Mouse (Mus musculus) hindbrain, embryonic 11.5 days (tissue): Measurements from ENCODE around the gene Tssk1. TPM values are rescaled to one million over a fixed set of nuclear protein-coding genes. Genes with fewer than 3 reads are reported as not detected.

Source experiments
- ATAC-seq: fragments of 200-750 bp; cut with Nextera tagmentation; 2 replicates; pipeline ENCODE4 v1.8.0; 2017; ENCODE audit warnings: mild to moderate bottlenecking, moderate TSS enrichment, moderate library complexity; ENCODE audit not compliant: low FRiP score
- DNase-seq: peaks from one replicate; pipeline ENCODE4 v3.0.0-alpha.2; 2015; ENCODE audit warnings: low spot score
- H3K27ac ChIP-seq: fragments of 300-500 bp; sonication (generic); 2 replicates; pipeline ENCODE4 v1.5.1; 2014; ENCODE audit warnings: mild to moderate bottlenecking, low read depth, low read length
- H3K27me3 ChIP-seq: fragments of 300-500 bp; sonication (generic); 2 replicates; pipeline ENCODE4 v1.6.1; 2014; ENCODE audit warnings: mild to moderate bottlenecking, low read length, moderate library complexity, mixed read lengths; ENCODE audit not compliant: control insufficient read depth, insufficient read depth
- H3K36me3 ChIP-seq: fragments of 300-500 bp; sonication (generic); 2 replicates; pipeline ENCODE4 v1.6.1; 2014; ENCODE audit warnings: mild to moderate bottlenecking, low read length, moderate library complexity, mixed read lengths; ENCODE audit not compliant: control insufficient read depth, insufficient read depth
- H3K4me1 ChIP-seq: fragments of 300-500 bp; sonication (generic); replicated peaks from 2 replicates; pipeline ENCODE4 v1.6.1; 2014; ENCODE audit warnings: low read length, mixed read lengths; ENCODE audit not compliant: control insufficient read depth, insufficient read depth
- H3K4me2 ChIP-seq: fragments of 300-500 bp; sonication (generic); replicated peaks from 2 replicates; pipeline ENCODE4 v1.6.1; 2014; ENCODE audit warnings: mild to moderate bottlenecking, low read depth, low read length
- H3K4me3 ChIP-seq: fragments of 300-500 bp; sonication (generic); 2 replicates; pipeline ENCODE4 v1.5.1; 2014; ENCODE audit warnings: low read depth, low read length
- H3K9ac ChIP-seq: fragments of 300-500 bp; sonication (generic); 2 replicates; pipeline ENCODE4 v1.6.1; 2014; ENCODE audit warnings: low read depth, low read length
- H3K9me3 ChIP-seq: fragments of 300-500 bp; sonication (generic); 2 replicates; pipeline ENCODE4 v1.6.1; 2016; ENCODE audit warnings: low read length; ENCODE audit not compliant: control insufficient read depth
- whole genome bisulfite sequencing: fragments of 180-500 bp; shearing (Covaris S2); extraction: QIAGEN DNeasy Blood & Tissue Kit; methylation state at CpG from one replicate; pipeline ENCODE4 v1.1.7; 2014; 5-methylcytosine and 5-hydroxymethylcytosine counted together
- polyA plus RNA-seq: library from polyadenylated mRNA; unstranded; fragments of >200 nt; fragmentation: Nextera tagmentation; extraction: Ambion mirVana; gene quantifications from 2 replicates; pipeline ENCODE4 v1.2.1, GENCODE M21; 2014

Gene Tssk1
- polyA plus RNA-seq, 1 experiment from 2014 or later: 0.11 TPM

DNA sequence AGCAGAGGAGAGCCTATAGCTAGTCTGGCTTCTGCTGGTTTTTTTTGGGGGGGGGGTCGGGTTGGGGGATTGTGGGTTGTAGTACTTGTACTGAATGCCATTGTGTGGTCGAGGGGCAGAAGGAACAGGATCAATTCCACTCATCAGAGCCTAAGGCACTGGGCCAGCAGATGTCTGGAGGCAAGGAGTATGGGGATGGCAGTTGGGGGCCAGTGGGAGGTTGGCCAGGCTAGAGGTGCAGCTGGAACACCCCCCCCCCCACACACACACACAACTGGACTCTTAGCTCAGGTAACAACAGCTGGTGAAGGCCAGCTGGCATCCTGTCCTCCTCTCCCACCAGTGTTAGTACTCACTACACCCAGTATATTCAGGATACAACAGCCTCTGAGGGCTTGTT is 35.2 kb downstream of the Tssk1 start:
- Histone ChIP-seq H3K9ac (no peak overlapping the region), H3K4me3 (no peak overlapping the region), H3K27ac (peak overlapping the region; percentile 65; the same call in 1 of the 2 replicates), H3K4me2 (no peak overlapping the region), H3K4me1 (peaks cover 5% of the 10 kb centered on the region), H3K27me3 (no peaks in the 10 kb centered on the region), H3K36me3 (no peaks in the 10 kb centered on the region), H3K9me3 (no peaks in the 10 kb centered on the region)
- ATAC-seq (peak; percentile 6; the same call in 1 of the 2 replicates), DNase-seq (no peak)
- WGBS: 6% methylated on average over 2 of the region's 2 CpGs

DNA sequence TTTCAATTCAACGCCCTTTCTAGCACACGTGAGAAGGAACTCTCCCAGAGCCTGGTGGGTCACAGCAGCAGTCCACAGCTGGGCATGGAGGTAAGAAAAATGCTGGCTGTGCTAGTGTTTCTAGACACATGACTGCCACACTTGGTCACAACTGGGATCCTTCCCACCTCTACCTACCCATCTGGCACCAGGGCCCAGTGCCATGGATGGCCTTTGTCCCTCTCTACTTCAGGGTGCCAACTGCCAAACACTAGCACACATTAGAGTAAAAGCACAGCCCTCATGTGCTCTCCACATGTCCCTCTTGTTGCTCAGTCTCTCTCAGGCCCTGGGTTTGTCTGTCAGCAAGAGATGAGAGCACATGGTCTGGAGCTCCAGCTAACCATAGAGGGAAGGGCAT is 35.6 kb downstream of the Tssk1 start:
- WGBS: 63% methylated on average over 2 of the region's 2 CpGs
- no peak for DNase-seq
- ATAC-seq: no peak
- Histone ChIP-seq H3K4me2 (no peak overlapping the region), H3K27ac (no peak overlapping the region), H3K4me3 (no peak overlapping the region), H3K27me3 (no peaks in the 10 kb centered on the region), H3K4me1 (peaks cover 5% of the 10 kb centered on the region), H3K9me3 (no peaks in the 10 kb centered on the region), H3K9ac (no peak overlapping the region), H3K36me3 (no peaks in the 10 kb centered on the region)

- Histone ChIP-seq H3K27ac (no peak overlapping the region), H3K36me3 (no peaks in the 10 kb centered on the region), H3K9me3 (no peaks in the 10 kb centered on the region), H3K27me3 (no peaks in the 10 kb centered on the region), H3K4me3 (no peak overlapping the region), H3K9ac (no peak overlapping the region), H3K4me1 (peaks cover 2% of the 10 kb centered on the region), H3K4me2 (no peak overlapping the region)
- DNase-seq: no peak
- no peak for ATAC-seq
- 79% methylated on average over 5 of the region's 5 CpGs for WGBS
Observed at GRCm38 (mm10) chr16:17931906-17932460, 38.0 kb downstream of the Tssk1 start.

DNA sequence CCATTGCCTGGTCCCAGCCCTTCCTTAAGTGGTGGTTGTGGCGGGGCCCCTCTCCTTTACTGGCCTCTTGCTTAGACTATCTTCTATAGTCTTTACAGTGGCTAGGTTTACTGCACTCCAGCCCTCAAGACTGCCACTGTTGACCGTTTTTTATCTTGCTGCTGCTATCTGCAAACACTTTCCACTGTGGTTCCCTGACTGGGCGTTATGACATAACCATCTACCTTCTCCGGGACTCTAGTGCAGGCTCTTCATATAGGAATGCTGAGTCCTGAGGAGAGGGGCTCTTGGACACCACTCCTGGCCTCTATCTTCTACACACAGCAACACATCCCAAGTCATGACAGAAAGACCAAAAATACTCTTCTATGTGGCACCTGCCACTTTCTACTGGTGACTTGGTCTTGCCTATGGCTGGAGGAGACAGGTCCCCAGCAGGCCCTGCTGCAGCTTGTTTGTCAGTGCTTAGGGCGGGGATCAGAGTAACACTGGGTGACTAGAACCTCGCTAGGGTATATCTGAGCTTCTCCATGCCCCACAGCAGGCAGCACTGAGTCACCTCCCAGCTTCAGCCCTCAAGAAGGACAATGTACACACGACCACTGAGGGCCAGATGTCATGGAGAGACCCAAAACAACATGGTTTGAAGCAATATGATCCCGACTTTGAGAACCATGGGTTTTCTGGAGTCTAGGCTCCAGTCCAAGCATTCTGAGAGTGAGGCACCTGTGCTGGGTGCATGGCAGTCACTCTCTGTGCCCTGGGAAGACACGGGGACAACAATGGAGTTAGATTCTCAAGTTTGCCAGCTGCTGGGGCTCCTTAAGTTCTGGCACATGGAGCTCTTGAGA is 39.8 kb downstream of the Tssk1 start:
- Histone ChIP-seq H3K4me2 (no peak overlapping the region), H3K27ac (no peak overlapping the region), H3K9ac (no peak overlapping the region), H3K9me3 (no peaks in the 10 kb centered on the region), H3K4me3 (no peak overlapping the region), H3K27me3 (no peaks in the 10 kb centered on the region), H3K36me3 (no peaks in the 10 kb centered on the region), H3K4me1 (no peaks in the 10 kb centered on the region)
- 70% methylated on average over 9 of the region's 9 CpGs for WGBS
- ATAC-seq (no peak), DNase-seq (no peak)

DNA sequence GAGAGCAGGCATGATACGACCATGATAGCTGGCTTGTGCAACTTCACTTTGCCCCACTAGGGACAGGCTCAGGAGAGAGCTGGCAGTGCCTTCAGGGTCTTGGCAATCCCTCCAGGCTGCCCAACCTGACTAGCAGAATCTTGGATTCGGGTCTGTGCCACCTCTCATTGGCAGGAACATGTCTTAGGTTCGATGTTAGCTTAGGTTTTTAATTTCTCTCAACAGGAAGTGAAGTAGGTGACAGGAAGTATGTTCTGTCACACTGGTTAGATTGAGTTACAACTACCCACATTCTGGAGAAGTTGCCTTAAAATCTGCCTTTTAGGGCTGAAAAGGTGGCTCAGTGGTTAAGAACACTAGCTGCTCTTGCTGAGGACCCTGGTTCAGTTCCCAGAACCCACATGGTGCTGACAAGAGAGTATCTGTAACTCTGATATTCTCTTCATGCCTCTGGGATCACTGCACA is 40.5 kb downstream of the Tssk1 start:
- Histone ChIP-seq H3K4me3 (no peak overlapping the region), H3K9ac (no peak overlapping the region), H3K27me3 (no peaks in the 10 kb centered on the region), H3K4me2 (no peak overlapping the region), H3K4me1 (no peaks in the 10 kb centered on the region), H3K9me3 (no peaks in the 10 kb centered on the region), H3K27ac (no peak overlapping the region), H3K36me3 (no peaks in the 10 kb centered on the region)
- DNase-seq (no peak), ATAC-seq (no peak)
- 63% methylated on average over 3 of the region's 3 CpGs for WGBS

- Histone ChIP-seq H3K4me2 (no peak overlapping the region), H3K9me3 (no peaks in the 10 kb centered on the region), H3K4me1 (no peaks in the 10 kb centered on the region), H3K36me3 (no peaks in the 10 kb centered on the region), H3K27me3 (no peaks in the 10 kb centered on the region), H3K4me3 (no peak overlapping the region), H3K27ac (no peak overlapping the region), H3K9ac (no peak overlapping the region)
- DNase-seq (no peak), ATAC-seq (no peak)
- WGBS: 78% methylated on average over 10 of the region's 10 CpGs
Observed at GRCm38 (mm10) chr16:17936776-17937175, 42.8 kb downstream of the Tssk1 start.

DNA sequence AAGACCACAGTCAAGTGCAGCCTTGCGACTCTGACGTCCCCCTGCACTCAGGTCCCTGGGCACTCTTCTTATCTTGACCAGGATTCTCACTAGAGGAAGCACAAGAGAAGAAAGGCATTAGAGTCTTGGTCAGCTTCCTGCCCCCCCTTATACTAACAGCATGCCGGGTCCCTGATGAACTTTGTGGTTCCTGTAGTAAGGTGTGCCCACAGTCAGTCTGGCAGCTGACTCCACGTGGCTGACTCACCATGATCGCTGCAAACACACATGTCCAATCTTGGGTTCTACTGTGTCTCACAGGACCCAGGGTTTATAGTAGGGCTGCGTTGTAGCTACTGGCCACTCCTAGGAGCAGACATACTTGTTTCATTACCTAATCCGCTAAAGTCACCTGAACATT is 44.2 kb downstream of the Tssk1 start:
- H3K36me3 ChIP-seq: no peaks in the 10 kb centered on the region
- no peaks in the 10 kb centered on the region for H3K9me3 ChIP-seq
- no peak overlapping the region for H3K4me2 ChIP-seq
- no peak overlapping the region for H3K9ac ChIP-seq
- 82% methylated on average over 7 of the region's 7 CpGs for WGBS
- H3K27ac ChIP-seq: no peak overlapping the region
- H3K4me3 ChIP-seq: no peak overlapping the region
- no peaks in the 10 kb centered on the region for H3K4me1 ChIP-seq
- no peak for ATAC-seq
- no peak for DNase-seq
- no peaks in the 10 kb centered on the region for H3K27me3 ChIP-seq

DNA sequence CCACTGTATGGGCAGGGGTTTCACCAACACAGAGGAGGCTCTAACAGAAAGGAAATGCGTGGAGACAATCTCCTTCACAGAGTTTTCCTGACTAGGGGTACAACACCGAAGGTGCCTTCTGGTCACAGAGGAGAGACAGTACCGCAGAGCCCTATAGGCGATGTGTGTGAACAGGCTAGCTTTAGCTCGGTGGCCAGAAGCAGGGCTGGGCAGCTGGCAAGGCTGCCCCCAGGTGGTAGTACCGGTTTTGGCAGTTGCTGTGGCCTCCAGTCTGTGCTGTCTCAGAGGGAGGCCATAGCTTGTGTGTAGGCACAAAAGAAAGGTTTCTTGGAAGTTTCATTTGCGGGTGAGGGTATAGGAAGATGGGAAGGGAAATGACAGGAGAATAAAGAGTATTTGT is 44.8 kb downstream of the Tssk1 start:
- H3K4me1 ChIP-seq: no peaks in the 10 kb centered on the region
- no peaks in the 10 kb centered on the region for H3K9me3 ChIP-seq
- H3K4me3 ChIP-seq: no peak overlapping the region
- H3K36me3 ChIP-seq: no peaks in the 10 kb centered on the region
- WGBS: 12% methylated on average over 7 of the region's 7 CpGs
- no peak overlapping the region for H3K4me2 ChIP-seq
- H3K9ac ChIP-seq: no peak overlapping the region
- no peak overlapping the region for H3K27ac ChIP-seq
- no peak for ATAC-seq
- H3K27me3 ChIP-seq: no peaks in the 10 kb centered on the region
- DNase-seq: peak; percentile 77

GRCm38 (mm10) chr16:17939255-17939751 is 45.3 kb downstream of the Tssk1 start:
- ATAC-seq: no peak

More at GRCm38 (mm10) chr16:17939255-17939751, 45.3 kb downstream of the Tssk1 start:
- Histone ChIP-seq H3K4me2 (no peak overlapping the region), H3K27me3 (no peaks in the 10 kb centered on the region), H3K4me1 (no peaks in the 10 kb centered on the region), H3K27ac (no peak overlapping the region), H3K9ac (no peak overlapping the region), H3K4me3 (no peak overlapping the region), H3K36me3 (no peaks in the 10 kb centered on the region), H3K9me3 (no peaks in the 10 kb centered on the region)
- DNase-seq: no peak
- WGBS: 65% methylated on average over 9 of the region's 9 CpGs
